Mouse (Mus musculus): ENCODE measurements at regions not wholly inside any gene's neighbourhood (a gene's known extent, or its start where the extent isn't known, plus 50 kb on each side); places are given as distances from the start of the nearest gene placed in this dataset.
A peak's percentile ranks its signal among the peaks of the same experiment; 100 is the strongest.

- DNase-seq (ENCODE audit: low spot score in 2 of 2) = no peak
Observed at GRCm38 (mm10) chr6:52429204-52429552, 115.9 kb downstream of the Evx1 start.

- no peak for DNase-seq (ENCODE audit: low spot score in 2 of 2)
Observed at GRCm38 (mm10) chr6:52433234-52433633, 119.9 kb downstream of the Evx1 start.

- DNase-seq (ENCODE audit: low spot score in 2 of 2) = no peak
Observed at GRCm38 (mm10) chr6:52434771-52435170, 121.5 kb downstream of the Evx1 start.

- no peak for DNase-seq (ENCODE audit: low spot score in 2 of 2)
Observed at GRCm38 (mm10) chr6:52435358-52435757, 122.1 kb downstream of the Evx1 start.

- DNase-seq (ENCODE audit: low spot score in 2 of 2) = no peak
Observed at GRCm38 (mm10) chr6:52438366-52438765, 125.1 kb downstream of the Evx1 start.

GRCm38 (mm10) chr6:52439204-52439603 is 125.9 kb downstream of the Evx1 start:
- no peak for DNase-seq (ENCODE audit: low spot score in 2 of 2)

- no peak for DNase-seq (ENCODE audit: low spot score in 2 of 2)
Observed at GRCm38 (mm10) chr6:52440160-52440559, 126.9 kb downstream of the Evx1 start.

- peak; percentile 46 to 54 for DNase-seq (ENCODE audit: low spot score in 2 of 2)
Observed at GRCm38 (mm10) chr6:52443112-52443984, 130.1 kb downstream of the Evx1 start.

GRCm38 (mm10) chr6:52458828-52459227 is 145.5 kb downstream of the Evx1 start:
- no peak for DNase-seq (ENCODE audit: low spot score in 2 of 2)

- no peak for DNase-seq (ENCODE audit: low spot score in 2 of 2)
Observed at GRCm38 (mm10) chr6:52461186-52461585, 147.9 kb downstream of the Evx1 start.

GRCm38 (mm10) chr6:52463369-52463768 is 150.1 kb downstream of the Evx1 start:
- DNase-seq (ENCODE audit: low spot score in 2 of 2) = peak; percentile 51 to 61

GRCm38 (mm10) chr6:52464571-52464970 is 151.3 kb downstream of the Evx1 start:
- DNase-seq (ENCODE audit: low spot score in 2 of 2) = no peak

- DNase-seq (ENCODE audit: low spot score in 2 of 2) = no peak
Observed at GRCm38 (mm10) chr6:52465834-52466525, 152.7 kb downstream of the Evx1 start.

- no peak for DNase-seq (ENCODE audit: low spot score in 2 of 2)
Observed at GRCm38 (mm10) chr6:52470831-52471230, 157.5 kb downstream of the Evx1 start.

- DNase-seq (ENCODE audit: low spot score in 2 of 2) = no peak
Observed at GRCm38 (mm10) chr6:52471384-52471957, 158.2 kb downstream of the Evx1 start.

- no peak for DNase-seq (ENCODE audit: low spot score in 2 of 2)
Observed at GRCm38 (mm10) chr6:52472008-52472407, 158.7 kb downstream of the Evx1 start.

- no peak for DNase-seq (ENCODE audit: low spot score in 2 of 2)
Observed at GRCm38 (mm10) chr6:52473042-52473589, 159.8 kb downstream of the Evx1 start.

- no peak for DNase-seq (ENCODE audit: low spot score in 2 of 2)
Observed at GRCm38 (mm10) chr6:52473924-52474323, 160.6 kb downstream of the Evx1 start.

- DNase-seq (ENCODE audit: low spot score in 2 of 2) = no peak
Observed at GRCm38 (mm10) chr6:52475676-52476075, 162.4 kb downstream of the Evx1 start.

GRCm38 (mm10) chr6:52476907-52477306 is 163.3 kb downstream of the Hibadh start:
- no peak for DNase-seq (ENCODE audit: low spot score in 2 of 2)

- no peak for DNase-seq (ENCODE audit: low spot score in 2 of 2)
Observed at GRCm38 (mm10) chr6:52477380-52477779, 162.8 kb downstream of the Hibadh start.

- peak in 1 of 2 experiments; percentile 10 for DNase-seq (ENCODE audit: low spot score in 2 of 2)
Observed at GRCm38 (mm10) chr6:52478624-52479023, 161.6 kb downstream of the Hibadh start.

Data from right cerebral cortex, adult 2 months (tissue).